Mouse (Mus musculus): ENCODE measurements around the gene Ccr7. TPM values are rescaled to one million over a fixed set of nuclear protein-coding genes. Genes with fewer than 3 reads are reported as not detected.

Ccr7 gene
- total RNA-seq, 2 experiments from 2014 or later, result 0.56 to 0.67 TPM

Other genes starting within 250 kb of the Ccr7 start
- gene Cdc6, start 247.3 kb downstream of the Ccr7 start, total RNA-seq (2021), result 10 to 100 TPM in 1 of 2 experiments, 1 to 10 TPM in 1; 9.8 to 10.2 TPM
- gene Rara, start 227.3 kb downstream of the Ccr7 start, total RNA-seq (2021), result 10 to 100 TPM; 34.6 to 38.1 TPM
- 1 to 10 TPM; 2.0 to 2.5 TPM for gene Gjd3, start 172.1 kb downstream of the Ccr7 start, total RNA-seq (2021)
- 100 to 1,000 TPM; 174 to 191 TPM for gene Top2a, start 130.9 kb downstream of the Ccr7 start, total RNA-seq (2021)
- gene Igfbp4, start 113.8 kb downstream of the Ccr7 start, total RNA-seq (2021), result 100 to 1,000 TPM; 204 to 217 TPM
- under 1 TPM in 1 of 2 experiments, not detected in 1; 0.14 TPM for gene Tns4, start 65.8 kb downstream of the Ccr7 start, total RNA-seq (2021)
- gene Smarce1, start 75.9 kb upstream of the Ccr7 start, total RNA-seq (2021), result 10 to 100 TPM; 92.8 to 99.8 TPM
- gene Krt222, start 89.0 kb upstream of the Ccr7 start, total RNA-seq (2021), result 1 to 10 TPM; 7.5 to 8.2 TPM
- gene Krt24, start 130.2 kb upstream of the Ccr7 start, total RNA-seq (2021), result not detected
- gene Krt25, start 167.9 kb upstream of the Ccr7 start, total RNA-seq (2021), result under 1 TPM; 0.14 to 0.31 TPM
- gene Krt26, start 182.9 kb upstream of the Ccr7 start, total RNA-seq (2021), result not detected
- not detected for gene Krt27, start 196.0 kb upstream of the Ccr7 start, total RNA-seq (2021)
- gene Krt28, start 219.8 kb upstream of the Ccr7 start, total RNA-seq (2021), result not detected
- 1 to 10 TPM; 8.6 to 9.5 TPM for gene Krt10, start 234.3 kb upstream of the Ccr7 start, total RNA-seq (2021)

Measured in heart, postnatal 4 days (tissue).